Mouse (Mus musculus) kidney, postnatal 0 days (tissue): Measurements from ENCODE around the gene Fabp1. TPM values are rescaled to one million over a fixed set of nuclear protein-coding genes. Genes with fewer than 3 reads are reported as not detected.

ENCODE experiments used
- ATAC-seq: fragments of 200-750 bp; cut with Nextera tagmentation; replicated peaks from 2 replicates; pipeline ENCODE4 v1.8.0; 2017; ENCODE audit warnings: low read depth, moderate number of reproducible peaks, moderate TSS enrichment, moderate library complexity; ENCODE audit not compliant: low FRiP score
- DNase-seq: peaks from one replicate; pipeline ENCODE4 v3.0.0-alpha.2; 2016; ENCODE audit warnings: low spot score
- H3K27ac ChIP-seq: fragments of 300-500 bp; sonication (generic); 2 replicates; pipeline ENCODE4 v1.5.1; 2014; ENCODE audit warnings: mild to moderate bottlenecking
- H3K27me3 ChIP-seq: fragments of 300-500 bp; sonication (generic); 2 replicates; pipeline ENCODE4 v1.6.1; 2014; ENCODE audit warnings: low read length, mixed read lengths; ENCODE audit not compliant: insufficient read depth
- H3K36me3 ChIP-seq: fragments of 300-500 bp; sonication (generic); 2 replicates; pipeline ENCODE4 v1.6.1; 2014; ENCODE audit warnings: low read length, mixed read lengths; ENCODE audit not compliant: insufficient read depth
- H3K4me1 ChIP-seq: fragments of 300-500 bp; sonication (generic); replicated peaks from 2 replicates; pipeline ENCODE4 v1.6.1; 2014; ENCODE audit warnings: antibody characterized with exemption, low read length, mixed read lengths; ENCODE audit not compliant: insufficient read depth
- H3K4me2 ChIP-seq: fragments of 300-500 bp; sonication (generic); 2 replicates; pipeline ENCODE4 v1.6.1; 2014; ENCODE audit warnings: mild to moderate bottlenecking, low read length, moderate library complexity, mixed read lengths
- H3K4me3 ChIP-seq: fragments of 300-500 bp; sonication (generic); replicated peaks from 2 replicates; pipeline ENCODE4 v1.5.1; 2014; ENCODE audit warnings: low read depth, low read length
- H3K9ac ChIP-seq: fragments of 300-500 bp; sonication (generic); 2 replicates; pipeline ENCODE4 v1.6.1; 2014; ENCODE audit warnings: low read depth, low read length
- H3K9me3 ChIP-seq: fragments of 300-500 bp; sonication (generic); replicated peaks from 2 replicates; pipeline ENCODE4 v1.6.1; 2016; ENCODE audit warnings: low read length, inconsistent platforms, mixed read lengths
- CTCF ChIP-seq: IDR thresholded peaks from 2 replicates; pipeline ENCODE4 v1.5.1; 2016; ENCODE audit warnings: antibody characterized with exemption, low read depth, mild to moderate bottlenecking, moderate library complexity
- WGBS: fragments of 180-500 bp; shearing (Covaris S2); extraction: QIAGEN DNeasy Blood & Tissue Kit; methylation state at CpG from one replicate; pipeline ENCODE4 v1.1.7; 2014; 5-methylcytosine and 5-hydroxymethylcytosine counted together
- polyA plus RNA-seq: library from polyadenylated mRNA; unstranded; fragments of >200 nt; fragmentation: Nextera tagmentation; extraction: Ambion mirVana; gene quantifications from 2 replicates; pipeline ENCODE4 v1.2.1, GENCODE M21; 2015

Fabp1 gene
- polyA plus RNA-seq, 1 experiment from 2014 or later = 2.9 TPM

DNA sequence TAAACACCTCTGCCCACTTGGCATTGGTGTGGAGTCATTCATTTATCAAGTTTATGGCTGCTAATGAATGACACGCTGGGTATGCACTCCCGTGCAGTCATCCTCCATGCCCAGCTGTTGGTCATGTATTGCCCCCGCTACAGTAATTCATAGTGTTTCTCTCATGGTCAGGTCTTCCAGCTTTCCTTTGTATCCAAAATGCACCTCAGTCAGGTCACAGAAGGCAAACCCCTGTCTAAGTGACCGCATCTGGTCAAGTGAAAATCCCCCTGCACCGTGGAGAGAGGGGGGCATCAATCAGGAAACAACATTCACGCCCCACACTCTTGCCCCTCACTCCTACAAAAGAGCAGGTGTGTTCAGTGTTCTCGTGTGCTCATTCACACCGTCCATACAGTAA lies 4.5 kb downstream of the Fabp1 start:
- no peaks in the 10 kb centered on the region for H3K4me1 ChIP-seq
- ATAC-seq (no peak), DNase-seq (no peak)
- no peak overlapping the region for H3K9ac ChIP-seq
- no peak overlapping the region for H3K27ac ChIP-seq
- TF ChIP-seq CTCF = no peak
- H3K9me3 ChIP-seq = no peaks in the 10 kb centered on the region
- H3K36me3 ChIP-seq = no peaks in the 10 kb centered on the region
- 72% methylated on average over 8 of the region's 8 CpGs for WGBS
- H3K27me3 ChIP-seq = no peaks in the 10 kb centered on the region
- no peak overlapping the region for H3K4me2 ChIP-seq
- H3K4me3 ChIP-seq = no peak overlapping the region

DNA sequence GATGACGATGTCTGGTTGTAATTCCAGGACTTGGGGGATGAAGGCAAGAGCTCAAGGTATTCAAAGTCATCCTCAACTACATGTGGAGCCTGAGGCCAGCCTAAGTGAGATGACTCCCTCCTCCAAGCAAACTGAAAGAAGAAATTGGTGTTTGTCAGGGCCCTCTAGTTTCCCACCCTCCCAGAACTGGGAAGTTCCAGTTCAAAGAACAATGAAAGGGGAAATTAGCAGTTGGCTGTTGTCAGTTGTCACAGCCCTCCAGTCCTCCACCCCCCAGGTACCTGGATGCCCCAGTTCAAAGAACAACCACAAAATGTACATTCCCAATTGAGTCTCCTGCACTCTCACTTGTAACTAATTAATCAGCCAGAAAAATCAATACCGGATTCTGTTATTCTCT lies 9.1 kb downstream of the Fabp1 start:
- H3K4me2 ChIP-seq = no peak overlapping the region
- H3K9ac ChIP-seq = no peak overlapping the region
- no peak for TF ChIP-seq CTCF
- WGBS = 62% methylated on average over 2 of the region's 2 CpGs
- DNase-seq (no peak), ATAC-seq (no peak)
- no peak overlapping the region for H3K4me3 ChIP-seq
- no peaks in the 10 kb centered on the region for H3K9me3 ChIP-seq
- H3K27ac ChIP-seq = no peak overlapping the region
- no peaks in the 10 kb centered on the region for H3K4me1 ChIP-seq
- no peaks in the 10 kb centered on the region for H3K36me3 ChIP-seq
- no peaks in the 10 kb centered on the region for H3K27me3 ChIP-seq

DNA sequence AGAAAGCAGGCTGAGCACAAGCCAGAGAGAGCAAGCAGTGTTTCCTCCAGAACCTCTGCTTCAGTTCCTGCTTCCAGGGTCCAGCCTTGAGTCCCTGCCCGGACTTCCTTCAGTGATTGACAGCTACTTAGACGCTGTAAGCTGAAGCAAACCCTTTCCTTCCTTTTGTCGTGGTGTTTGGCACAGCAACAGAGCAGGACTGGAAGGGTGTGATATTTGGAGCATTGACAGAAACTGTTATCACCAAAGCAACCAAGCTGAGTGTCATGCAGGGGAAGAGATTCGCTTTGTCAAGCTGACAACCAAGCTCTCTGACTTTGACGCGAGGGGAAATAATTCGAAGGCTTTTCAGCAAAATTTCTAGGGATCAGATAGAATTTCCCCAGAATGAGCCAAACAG lies 12.3 kb downstream of the Fabp1 start:
- WGBS = 64% methylated on average over 7 of the region's 7 CpGs
- no peaks in the 10 kb centered on the region for H3K4me1 ChIP-seq
- H3K27me3 ChIP-seq = no peaks in the 10 kb centered on the region
- no peaks in the 10 kb centered on the region for H3K9me3 ChIP-seq
- H3K27ac ChIP-seq = no peak overlapping the region
- TF ChIP-seq CTCF = no peak
- no peak for DNase-seq
- H3K4me3 ChIP-seq = no peak overlapping the region
- H3K36me3 ChIP-seq = no peaks in the 10 kb centered on the region
- no peak for ATAC-seq
- H3K4me2 ChIP-seq = no peak overlapping the region
- H3K9ac ChIP-seq = no peak overlapping the region

DNA sequence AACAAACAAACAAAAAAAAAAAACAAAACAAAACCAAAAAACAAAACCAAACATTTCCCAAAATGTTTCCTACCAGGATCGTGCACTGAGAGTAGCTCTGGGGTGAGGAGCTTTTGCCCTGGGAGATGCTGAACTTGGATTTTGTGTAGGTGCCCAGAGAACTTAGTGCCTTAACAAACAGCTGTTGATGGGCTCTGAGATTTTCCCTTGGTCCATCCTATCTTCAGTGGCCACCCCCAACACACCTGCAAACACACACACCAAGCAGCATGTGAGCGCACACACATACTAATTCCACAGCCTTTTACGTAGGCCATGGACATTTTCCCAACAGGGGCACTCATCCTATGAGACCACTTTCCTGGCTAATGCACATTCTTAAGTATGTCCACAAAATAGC lies 12.8 kb downstream of the Fabp1 start:
- Histone ChIP-seq H3K27me3 (no peaks in the 10 kb centered on the region), H3K9me3 (no peaks in the 10 kb centered on the region), H3K4me1 (no peaks in the 10 kb centered on the region), H3K9ac (no peak overlapping the region), H3K4me2 (no peak overlapping the region), H3K4me3 (no peak overlapping the region), H3K27ac (no peak overlapping the region), H3K36me3 (no peaks in the 10 kb centered on the region)
- WGBS = 99% methylated on average over 3 of the region's 3 CpGs
- ATAC-seq = no peak
- no peak for TF ChIP-seq CTCF
- no peak for DNase-seq

DNA sequence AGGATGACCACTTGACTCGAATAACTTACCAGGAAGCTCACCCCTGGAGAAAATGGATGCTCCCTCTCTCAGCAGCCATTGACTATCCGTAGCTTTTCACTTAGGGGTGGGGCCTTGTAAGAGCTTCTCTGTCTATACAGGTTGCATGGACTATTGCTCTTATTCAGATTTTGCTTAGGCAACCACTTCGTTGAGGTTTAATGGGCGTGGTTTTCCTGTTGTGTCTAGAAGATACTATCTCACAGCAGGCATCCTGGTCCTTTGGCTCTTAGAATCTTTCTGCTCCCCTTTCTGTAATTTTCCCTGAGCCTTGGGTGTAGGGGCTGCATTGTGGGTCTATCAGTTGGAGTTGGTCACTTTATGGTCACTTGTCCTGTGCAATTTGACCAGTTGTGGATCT lies 21.9 kb downstream of the Fabp1 start:
- WGBS = 88% methylated on average over 4 of the region's 4 CpGs
- no peak overlapping the region for H3K27ac ChIP-seq
- H3K4me2 ChIP-seq = no peak overlapping the region
- H3K4me1 ChIP-seq = no peaks in the 10 kb centered on the region
- H3K36me3 ChIP-seq = no peaks in the 10 kb centered on the region
- H3K9ac ChIP-seq = no peak overlapping the region
- DNase-seq = no peak
- H3K27me3 ChIP-seq = no peaks in the 10 kb centered on the region
- ATAC-seq = no peak
- no peak overlapping the region for H3K4me3 ChIP-seq
- no peak for TF ChIP-seq CTCF
- no peaks in the 10 kb centered on the region for H3K9me3 ChIP-seq

DNA sequence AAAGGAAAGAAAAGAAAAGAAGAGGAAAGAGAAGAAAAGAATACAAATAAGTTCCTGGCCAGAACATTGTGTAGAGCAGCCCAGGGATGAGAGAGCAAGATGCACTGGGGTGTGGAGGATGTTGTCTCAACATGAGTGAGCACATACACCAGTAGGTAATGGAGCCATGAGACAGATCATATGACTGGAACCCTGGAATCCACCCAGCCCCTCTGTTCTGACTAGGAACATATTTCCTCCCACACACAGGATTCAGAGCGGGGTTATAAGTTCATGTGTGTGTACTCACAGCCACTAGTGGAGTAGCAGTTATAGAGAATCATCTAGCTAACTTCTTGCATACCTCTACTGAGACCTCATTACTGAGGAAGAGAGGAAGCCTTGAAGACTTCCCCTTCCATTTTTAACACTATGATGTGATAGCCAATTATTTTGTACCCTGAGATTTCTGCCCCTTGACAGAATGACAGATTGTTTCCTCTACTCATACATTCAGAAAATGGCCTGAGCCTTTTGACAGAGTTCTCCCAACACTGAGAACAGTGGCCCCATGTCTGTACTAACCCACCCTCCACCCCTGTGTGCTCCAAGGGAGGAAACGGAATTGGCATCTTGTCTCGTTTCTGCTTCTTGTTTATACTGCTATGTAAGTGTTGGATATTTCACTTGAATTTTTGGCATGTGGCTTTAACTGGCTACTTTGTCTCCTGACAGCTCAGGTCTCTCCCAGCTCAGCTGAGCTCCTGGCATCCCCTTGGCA lies 24.7 kb downstream of the Fabp1 start:
- H3K4me2 ChIP-seq = no peak overlapping the region
- DNase-seq (peak; percentile 69), ATAC-seq (peak; percentile 43; the same call in 1 of the 2 replicates)
- no peak overlapping the region for H3K9ac ChIP-seq
- no peak overlapping the region for H3K27ac ChIP-seq
- WGBS = 49% methylated on average over 3 of the region's 3 CpGs
- no peaks in the 10 kb centered on the region for H3K9me3 ChIP-seq
- no peaks in the 10 kb centered on the region for H3K27me3 ChIP-seq
- no peak overlapping the region for H3K4me3 ChIP-seq
- H3K36me3 ChIP-seq = no peaks in the 10 kb centered on the region
- TF ChIP-seq CTCF = no peak
- H3K4me1 ChIP-seq = no peaks in the 10 kb centered on the region

DNA sequence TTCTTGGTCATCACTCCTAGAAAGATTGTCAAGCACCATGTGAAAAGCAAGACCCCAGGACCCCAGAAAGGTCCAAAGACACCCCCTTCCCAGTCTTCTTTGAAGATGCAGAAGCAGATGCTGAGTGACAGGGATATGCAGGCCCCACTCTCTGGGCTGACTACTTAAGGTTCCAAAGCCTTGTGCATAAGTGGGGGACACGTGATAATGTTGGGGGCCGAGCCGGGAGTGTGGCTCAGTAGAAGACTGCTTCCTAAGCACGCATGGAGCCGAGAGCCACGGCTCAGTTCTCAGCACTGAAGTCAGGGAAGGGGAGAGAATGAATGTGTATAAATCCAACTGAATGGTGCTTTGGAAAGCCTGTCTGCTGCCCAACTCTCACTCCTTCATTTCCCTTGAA lies 26.9 kb downstream of the Fabp1 start:
- Histone ChIP-seq H3K27ac (no peak overlapping the region), H3K36me3 (no peaks in the 10 kb centered on the region), H3K9ac (no peak overlapping the region), H3K4me1 (no peaks in the 10 kb centered on the region), H3K9me3 (no peaks in the 10 kb centered on the region), H3K27me3 (no peaks in the 10 kb centered on the region), H3K4me2 (no peak overlapping the region), H3K4me3 (no peak overlapping the region)
- no peak for TF ChIP-seq CTCF
- 45% methylated on average over 6 of the region's 6 CpGs for WGBS
- ATAC-seq = no peak
- DNase-seq = no peak
